Mouse (Mus musculus) midbrain, embryonic 12.5 days (tissue): ENCODE data around the gene Itpr2. TPM values are rescaled to one million over a fixed set of nuclear protein-coding genes. Genes with fewer than 3 reads are reported as not detected.

Source experiments
- ATAC-seq: fragments of 200-750 bp; cut with Nextera tagmentation; 2 replicates; pipeline ENCODE4 v1.8.0; 2017; ENCODE audit warnings: low read depth, moderate TSS enrichment, moderate library complexity; ENCODE audit not compliant: low FRiP score
- H3K27ac ChIP-seq: fragments of 300-500 bp; sonication (generic); replicated peaks from 2 replicates; pipeline ENCODE4 v1.5.1; 2016; ENCODE audit warnings: mild to moderate bottlenecking
- H3K27me3 ChIP-seq: fragments of 300-500 bp; sonication (generic); 2 replicates; pipeline ENCODE4 v1.6.1; 2016; ENCODE audit warnings: mild to moderate bottlenecking
- H3K36me3 ChIP-seq: fragments of 300-500 bp; sonication (generic); 2 replicates; pipeline ENCODE4 v1.6.1; 2016
- H3K4me1 ChIP-seq: fragments of 300-500 bp; sonication (generic); 2 replicates; pipeline ENCODE4 v1.6.1; 2016
- H3K4me2 ChIP-seq: fragments of 300-500 bp; sonication (generic); replicated peaks from 2 replicates; pipeline ENCODE4 v1.6.1; 2016; ENCODE audit warnings: mild to moderate bottlenecking, moderate library complexity
- H3K4me3 ChIP-seq: fragments of 300-500 bp; sonication (generic); 2 replicates; pipeline ENCODE4 v1.5.1; 2016; ENCODE audit warnings: mild to moderate bottlenecking
- H3K9ac ChIP-seq: fragments of 300-500 bp; sonication (generic); replicated peaks from 2 replicates; pipeline ENCODE4 v1.6.1; 2016; ENCODE audit warnings: mild to moderate bottlenecking, moderate library complexity
- H3K9me3 ChIP-seq: fragments of 300-500 bp; sonication (generic); 2 replicates; pipeline ENCODE4 v1.6.1; 2016; ENCODE audit warnings: mild to moderate bottlenecking
- WGBS: fragments of 180-500 bp; shearing (Covaris S2); methylation state at CpG from one replicate; pipeline ENCODE4 v1.1.7; 2016; 5-methylcytosine and 5-hydroxymethylcytosine counted together
- polyA plus RNA-seq: library from polyadenylated mRNA; unstranded; fragments of >200 nt; fragmentation: Nextera tagmentation; extraction: Ambion mirVana; gene quantifications from 2 replicates; pipeline ENCODE4 v1.2.1, GENCODE M21; 2016

The Itpr2 gene
- polyA plus RNA-seq, 1 experiment from 2014 or later, result 5.1 TPM

DNA sequence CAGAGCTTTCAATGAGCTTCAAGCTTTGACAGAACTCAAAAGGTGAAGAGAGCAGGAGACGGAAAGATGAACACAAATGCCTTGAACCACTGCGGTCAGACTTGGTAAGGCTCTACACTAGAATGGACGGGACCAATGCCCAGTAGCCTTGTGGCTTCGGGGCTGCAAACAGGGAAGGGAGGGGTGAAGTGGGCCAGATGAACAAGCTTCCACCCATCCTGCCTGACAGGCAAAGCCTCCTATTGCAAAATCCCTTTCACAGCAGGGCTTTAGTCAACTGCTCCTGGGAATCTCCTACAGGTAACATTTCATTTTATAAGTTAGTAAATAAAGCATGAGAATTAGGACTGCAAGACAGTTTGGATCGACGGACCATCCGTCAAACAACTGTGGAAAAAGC lies 70.2 kb downstream of the Itpr2 start:
- Histone ChIP-seq H3K9me3 (no peaks in the 10 kb centered on the region), H3K9ac (no peak overlapping the region), H3K4me1 (no peaks in the 10 kb centered on the region), H3K4me2 (no peak overlapping the region), H3K27me3 (no peaks in the 10 kb centered on the region), H3K36me3 (no peaks in the 10 kb centered on the region), H3K4me3 (no peak overlapping the region), H3K27ac (no peak overlapping the region)
- ATAC-seq, result no peak
- 85% methylated on average over 7 of the region's 7 CpGs for WGBS

DNA sequence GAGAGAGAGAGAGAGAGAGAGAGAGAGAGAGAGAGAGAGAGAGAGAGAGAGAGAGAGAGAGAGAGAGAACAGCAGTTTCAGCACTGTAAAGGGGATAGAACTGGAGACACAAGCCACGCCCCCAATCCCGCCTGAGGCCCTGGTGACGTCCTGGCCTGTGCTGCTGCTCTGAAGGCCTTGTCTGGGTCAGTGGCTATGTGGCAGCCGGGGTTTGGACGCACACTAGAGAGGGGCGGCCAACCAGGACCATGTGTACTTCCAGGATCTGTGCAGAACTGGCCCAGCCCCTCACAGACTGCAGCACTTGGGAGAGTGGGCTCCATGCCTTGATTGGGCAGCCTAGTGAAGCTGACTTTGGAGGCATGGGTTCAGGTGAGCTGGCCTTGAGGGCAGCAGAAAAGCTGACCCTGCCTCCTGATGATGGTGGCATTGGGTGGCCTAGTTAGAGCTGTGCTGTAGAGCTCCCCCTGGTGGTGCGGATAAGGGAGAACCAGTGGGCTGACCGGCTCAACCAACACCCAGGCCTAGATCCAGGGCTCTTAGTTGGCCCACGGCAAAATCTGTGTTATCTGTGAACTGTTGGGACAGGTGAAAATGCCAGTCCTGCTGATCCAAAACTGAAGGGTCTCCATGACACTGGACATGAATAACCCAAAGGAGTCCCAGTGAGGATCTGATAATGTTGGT lies 72.2 kb downstream of the Itpr2 start:
- no peaks in the 10 kb centered on the region for H3K27me3 ChIP-seq
- WGBS, result 65% methylated on average over 9 of the region's 9 CpGs
- H3K36me3 ChIP-seq, result no peaks in the 10 kb centered on the region
- H3K4me1 ChIP-seq, result no peaks in the 10 kb centered on the region
- no peak overlapping the region for H3K4me3 ChIP-seq
- no peak overlapping the region for H3K4me2 ChIP-seq
- no peak overlapping the region for H3K27ac ChIP-seq
- no peaks in the 10 kb centered on the region for H3K9me3 ChIP-seq
- peak; percentile 34; the same call in 1 of the 2 replicates for ATAC-seq
- H3K9ac ChIP-seq, result no peak overlapping the region

DNA sequence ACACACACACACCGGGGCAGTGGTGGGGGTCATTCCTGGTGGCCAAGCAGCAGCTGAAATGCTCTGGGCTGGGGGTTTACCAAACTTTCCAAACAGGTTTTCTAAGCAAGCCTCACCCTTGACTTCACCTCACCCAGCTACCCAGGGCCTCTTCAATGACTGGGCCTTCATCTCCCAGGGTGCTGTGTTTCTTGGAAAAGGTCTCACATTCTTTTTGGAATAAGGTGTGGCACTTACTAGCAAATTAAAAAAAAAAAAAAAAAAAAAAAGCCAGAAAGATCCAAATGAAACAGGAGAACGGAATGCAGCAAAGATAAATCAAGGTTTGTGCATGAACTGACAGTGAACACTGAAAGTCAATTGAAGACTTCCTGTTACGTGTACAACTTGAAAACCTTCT lies 77.2 kb downstream of the Itpr2 start:
- Histone ChIP-seq H3K27ac (no peak overlapping the region), H3K27me3 (no peaks in the 10 kb centered on the region), H3K4me3 (no peak overlapping the region), H3K9ac (no peak overlapping the region), H3K9me3 (no peaks in the 10 kb centered on the region), H3K4me2 (no peak overlapping the region), H3K36me3 (no peaks in the 10 kb centered on the region), H3K4me1 (no peaks in the 10 kb centered on the region; the same call in 1 of the 2 replicates)
- ATAC-seq, result no peak
- WGBS, result 91% methylated on average over 3 of the region's 3 CpGs

DNA sequence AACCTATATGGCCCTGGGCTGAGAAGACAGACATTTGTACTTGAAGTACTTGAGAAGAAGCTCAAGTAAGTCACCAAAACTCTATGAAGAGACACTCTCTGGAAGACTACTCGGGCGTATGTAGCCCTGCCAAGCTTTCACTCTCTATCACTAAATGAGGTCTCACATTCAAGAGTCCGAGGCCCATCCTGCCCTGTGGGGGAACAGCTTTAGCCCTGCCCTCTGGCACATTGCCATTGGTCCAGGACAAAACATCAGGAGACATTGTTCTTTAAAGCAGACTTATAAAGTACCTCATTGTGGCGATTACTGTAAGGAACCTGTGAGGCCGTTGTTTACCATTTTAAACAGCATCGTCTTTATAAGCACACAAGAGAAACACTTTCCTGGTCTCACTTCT lies 77.7 kb downstream of the Itpr2 start:
- ATAC-seq, result no peak
- Histone ChIP-seq H3K36me3 (no peaks in the 10 kb centered on the region), H3K27ac (no peak overlapping the region), H3K9me3 (no peaks in the 10 kb centered on the region), H3K4me2 (no peak overlapping the region), H3K9ac (no peak overlapping the region), H3K4me3 (no peak overlapping the region), H3K27me3 (no peaks in the 10 kb centered on the region), H3K4me1 (no peaks in the 10 kb centered on the region; the same call in 1 of the 2 replicates)
- 84% methylated on average over 6 of the region's 6 CpGs for WGBS

DNA sequence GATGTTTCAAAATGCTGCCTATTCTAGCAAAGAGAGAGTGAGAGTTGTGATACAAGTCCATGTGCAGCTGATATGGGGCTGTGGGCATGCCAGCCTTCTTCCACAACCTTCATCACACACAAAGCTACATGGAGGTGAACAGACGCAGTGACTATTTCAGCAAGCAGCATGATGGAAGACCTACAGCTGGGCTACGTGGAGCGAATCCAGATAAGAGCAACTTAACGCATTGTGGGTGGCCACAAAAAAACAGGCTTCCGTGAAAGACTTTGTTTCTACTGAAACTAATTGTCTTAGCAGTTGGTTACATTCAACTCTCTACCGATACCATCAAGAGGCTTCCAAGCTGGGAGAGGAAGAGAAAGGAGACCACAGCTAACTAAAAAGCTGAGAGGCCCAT lies 81.3 kb downstream of the Itpr2 start:
- H3K4me1 ChIP-seq, result no peaks in the 10 kb centered on the region; the same call in 1 of the 2 replicates
- H3K9me3 ChIP-seq, result no peaks in the 10 kb centered on the region
- WGBS, result 34% methylated on average over 6 of the region's 6 CpGs
- H3K4me3 ChIP-seq, result no peak overlapping the region
- no peak overlapping the region for H3K4me2 ChIP-seq
- H3K27ac ChIP-seq, result no peak overlapping the region
- ATAC-seq, result no peak
- no peak overlapping the region for H3K9ac ChIP-seq
- no peaks in the 10 kb centered on the region for H3K36me3 ChIP-seq
- H3K27me3 ChIP-seq, result no peaks in the 10 kb centered on the region

DNA sequence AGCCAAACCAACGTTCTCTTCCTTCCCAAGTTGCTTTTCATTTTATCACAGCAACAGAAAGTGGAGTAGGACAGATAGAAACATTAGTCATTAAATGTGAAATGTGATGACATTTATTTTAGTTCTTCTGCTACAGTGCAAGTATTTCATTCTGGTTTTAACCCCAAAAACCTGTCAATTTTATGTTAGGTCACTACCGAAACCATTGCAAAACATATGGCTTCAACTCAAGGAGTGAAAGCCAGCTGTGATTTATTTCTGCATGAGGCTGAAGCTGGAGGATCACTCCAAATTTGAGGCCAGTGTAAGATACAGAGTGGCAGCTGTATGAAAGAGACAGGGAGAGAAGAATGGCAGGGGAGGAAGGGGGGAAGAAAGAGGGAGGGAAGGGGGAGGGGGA lies 85.6 kb downstream of the Itpr2 start:
- peaks cover 10% of the 10 kb centered on the region for H3K4me1 ChIP-seq
- H3K4me2 ChIP-seq, result no peak overlapping the region
- H3K9me3 ChIP-seq, result no peaks in the 10 kb centered on the region
- H3K27me3 ChIP-seq, result no peaks in the 10 kb centered on the region
- H3K9ac ChIP-seq, result no peak overlapping the region
- no peak overlapping the region for H3K4me3 ChIP-seq
- H3K36me3 ChIP-seq, result no peaks in the 10 kb centered on the region
- no peak overlapping the region for H3K27ac ChIP-seq
- ATAC-seq, result no peak
- 84% methylated on average over 2 of the region's 2 CpGs for WGBS

DNA sequence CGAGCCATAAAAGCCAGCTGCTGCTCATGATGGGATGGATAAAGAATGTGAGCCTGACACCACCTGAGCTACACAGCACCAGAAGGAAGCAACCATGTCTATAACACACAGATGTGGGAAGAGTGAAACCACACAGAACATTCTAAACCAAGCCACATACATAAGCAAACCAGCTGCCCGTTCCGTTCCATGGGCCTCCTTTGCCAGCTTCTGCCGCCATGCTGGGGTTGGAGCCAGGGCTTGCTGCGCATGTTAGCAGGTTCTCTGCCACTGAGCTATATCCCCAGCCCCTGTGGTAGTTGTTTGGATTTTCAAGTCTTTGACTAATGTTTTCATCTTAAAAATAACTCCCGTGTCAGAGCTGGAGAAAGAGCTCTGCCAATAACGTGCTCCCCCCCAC lies 87.9 kb downstream of the Itpr2 start:
- H3K27me3 ChIP-seq, result no peaks in the 10 kb centered on the region
- ATAC-seq, result no peak
- no peak overlapping the region for H3K27ac ChIP-seq
- H3K9me3 ChIP-seq, result no peaks in the 10 kb centered on the region
- H3K36me3 ChIP-seq, result no peaks in the 10 kb centered on the region
- H3K4me2 ChIP-seq, result no peak overlapping the region
- peaks cover 16% of the 10 kb centered on the region; the same call in 1 of the 2 replicates for H3K4me1 ChIP-seq
- H3K9ac ChIP-seq, result no peak overlapping the region
- WGBS, result 79% methylated on average over 7 of the region's 7 CpGs
- H3K4me3 ChIP-seq, result no peak overlapping the region

DNA sequence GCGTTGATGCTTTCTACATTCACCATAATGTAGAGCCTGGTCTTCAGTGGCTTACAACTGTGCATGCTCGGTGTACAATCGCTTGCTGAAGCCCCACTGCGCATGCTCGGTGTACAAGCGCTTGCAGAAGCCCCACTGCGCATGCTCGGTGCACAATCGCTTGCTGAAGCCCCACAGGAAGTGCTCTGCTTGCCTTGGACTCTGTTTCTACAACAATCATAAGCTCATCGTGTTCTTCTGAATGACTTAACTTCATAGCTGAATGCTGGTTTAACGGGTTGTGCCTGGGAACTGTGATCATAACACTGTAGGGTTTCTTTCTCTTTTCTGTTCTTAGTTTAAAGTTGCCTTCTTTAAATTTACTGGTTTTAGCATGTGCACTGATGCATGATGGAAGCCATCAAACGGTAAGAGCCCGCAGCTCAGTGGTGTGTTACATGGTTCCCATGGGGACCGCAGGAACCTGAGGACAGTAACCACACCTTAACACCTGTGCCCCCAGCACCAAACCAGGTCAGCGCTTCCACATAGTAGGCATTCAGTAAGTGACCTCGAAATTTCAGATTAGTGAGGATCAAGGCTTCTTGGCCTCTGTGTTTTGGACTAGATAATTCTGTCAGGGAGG lies 90.5 kb downstream of the Itpr2 start:
- no peaks in the 10 kb centered on the region for H3K36me3 ChIP-seq
- no peak overlapping the region for H3K4me2 ChIP-seq
- WGBS, result 82% methylated on average over 16 of the region's 16 CpGs
- H3K4me3 ChIP-seq, result no peak overlapping the region
- H3K27me3 ChIP-seq, result no peaks in the 10 kb centered on the region
- no peaks in the 10 kb centered on the region for H3K9me3 ChIP-seq
- no peak overlapping the region for H3K9ac ChIP-seq
- H3K4me1 ChIP-seq, result peaks cover 16% of the 10 kb centered on the region; the same call in 1 of the 2 replicates
- ATAC-seq, result no peak
- H3K27ac ChIP-seq, result no peak overlapping the region

DNA sequence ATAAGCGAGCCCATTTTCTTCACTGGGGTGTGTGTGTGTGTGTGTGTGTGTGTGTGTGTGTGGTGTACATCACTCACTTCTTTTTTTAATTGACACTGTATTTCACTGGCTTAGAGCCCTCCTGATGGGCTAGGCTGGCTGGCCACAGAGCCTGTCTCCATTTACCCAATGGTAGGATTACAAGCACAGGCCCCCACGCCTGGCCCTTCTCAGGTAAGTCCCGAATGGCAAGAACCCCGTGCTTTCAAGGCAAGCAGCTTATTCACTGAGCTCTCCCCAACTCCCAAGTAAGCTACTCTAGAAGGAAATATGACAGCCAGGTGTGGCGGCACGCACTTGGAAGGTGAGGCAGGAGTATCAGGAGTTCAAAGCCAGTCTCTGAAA lies 91.6 kb downstream of the Itpr2 start:
- WGBS, result 79% methylated on average over 6 of the region's 6 CpGs
- no peaks in the 10 kb centered on the region for H3K27me3 ChIP-seq

DNA sequence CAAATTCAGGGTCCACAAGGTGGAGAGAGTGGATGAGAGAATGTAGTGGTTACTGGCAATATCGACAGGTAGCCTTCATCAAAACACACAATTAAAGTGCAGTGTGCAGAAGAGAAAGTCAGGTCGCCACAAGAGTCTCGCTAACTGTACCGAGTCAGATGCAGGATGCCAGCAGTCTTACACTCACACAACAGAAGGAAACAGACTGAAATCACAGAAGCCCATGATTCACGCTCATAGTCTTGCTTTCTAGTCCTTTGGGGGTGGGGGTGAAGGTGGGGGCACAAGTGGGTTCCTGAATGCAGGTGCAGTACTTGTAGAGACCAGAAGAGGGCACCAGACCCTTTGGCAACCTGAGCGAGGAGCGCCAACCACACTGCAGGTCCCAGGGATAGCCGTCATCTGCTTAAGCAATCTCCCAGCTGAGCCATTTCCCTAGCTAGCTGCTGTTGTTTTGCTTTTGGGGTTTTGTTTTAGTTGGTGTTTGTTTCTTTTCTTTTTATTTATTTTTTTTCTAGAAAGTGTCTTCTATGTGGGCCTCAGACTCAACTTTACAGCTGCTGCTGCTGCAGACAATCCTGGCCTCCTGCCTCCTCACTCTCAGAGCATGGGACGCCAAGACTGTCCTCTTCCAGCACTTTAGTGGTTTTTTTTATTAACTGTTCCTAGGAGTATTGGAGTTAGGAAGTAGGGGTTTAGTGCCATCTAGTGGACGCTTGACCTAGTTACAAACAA lies 92.2 kb downstream of the Itpr2 start:
- Histone ChIP-seq H3K9ac (no peak overlapping the region), H3K27ac (0 out of 2 replicates have a peak overlapping the region, but pooled peaks have one; percentile 27), H3K4me3 (no peak overlapping the region), H3K4me2 (peak overlapping the region; percentile 36), H3K27me3 (no peaks in the 10 kb centered on the region), H3K36me3 (no peaks in the 10 kb centered on the region), H3K9me3 (no peaks in the 10 kb centered on the region), H3K4me1 (peaks cover 16% of the 10 kb centered on the region; the same call in 1 of the 2 replicates)
- peak; percentile 79 for ATAC-seq
- WGBS, result 21% methylated on average over 10 of the region's 10 CpGs

More for the DNA sequence above, 91.6 kb downstream of the Itpr2 start:
- Histone ChIP-seq H3K4me2 (no peak overlapping the region), H3K9ac (no peak overlapping the region), H3K9me3 (no peaks in the 10 kb centered on the region), H3K4me3 (no peak overlapping the region), H3K4me1 (peaks cover 16% of the 10 kb centered on the region; the same call in 1 of the 2 replicates), H3K27ac (0 out of 2 replicates have a peak overlapping the region, but pooled peaks have one; percentile 27), H3K36me3 (no peaks in the 10 kb centered on the region)
- ATAC-seq, result no peak

DNA sequence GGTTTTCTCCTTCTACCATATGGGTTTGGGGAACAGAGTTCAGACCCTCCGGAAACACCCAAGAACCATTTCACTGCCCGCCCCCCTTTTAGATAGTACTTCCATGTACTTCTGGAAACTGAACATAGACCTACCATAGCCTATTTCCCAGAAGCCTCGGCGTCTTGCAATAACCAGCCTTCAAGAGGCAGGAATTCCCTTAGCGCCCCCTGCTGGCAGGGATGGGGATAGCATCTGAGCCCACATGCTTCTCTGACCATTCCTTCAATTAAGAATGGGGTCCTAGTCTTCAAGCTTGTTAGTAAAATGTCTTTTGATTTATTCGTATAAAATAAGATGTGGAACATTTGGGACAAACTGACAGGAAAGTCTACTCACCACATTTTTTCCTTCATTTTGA lies 96.6 kb downstream of the Itpr2 start:
- Histone ChIP-seq H3K27me3 (peaks cover 8% of the 10 kb centered on the region; the same call in 1 of the 2 replicates), H3K36me3 (no peaks in the 10 kb centered on the region), H3K9me3 (no peaks in the 10 kb centered on the region), H3K4me3 (no peak overlapping the region), H3K27ac (no peak overlapping the region), H3K4me2 (no peak overlapping the region), H3K9ac (no peak overlapping the region), H3K4me1 (peaks cover 12% of the 10 kb centered on the region; the same call in 1 of the 2 replicates)
- 53% methylated on average over 6 of the region's 6 CpGs for WGBS
- no peak for ATAC-seq

DNA sequence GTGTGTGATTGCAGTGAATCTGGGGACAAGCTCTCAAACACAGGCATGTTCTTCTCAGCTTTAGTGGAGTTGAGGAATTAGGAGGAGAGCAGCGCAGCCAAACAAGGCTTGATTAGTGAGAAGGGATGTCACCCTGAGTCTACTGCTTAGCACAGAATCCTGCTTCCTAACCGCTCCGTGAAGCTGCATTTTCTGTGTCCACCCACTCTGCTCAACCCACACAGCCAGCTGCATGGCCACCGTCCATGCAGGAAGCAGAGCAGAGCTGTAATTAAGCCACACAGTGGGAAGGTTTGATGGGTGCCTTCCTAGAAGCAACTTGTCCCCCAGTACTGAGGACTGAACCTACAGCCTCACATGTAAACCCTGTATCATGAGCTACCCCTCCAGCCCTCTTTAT lies 97.1 kb downstream of the Itpr2 start:
- H3K4me1 ChIP-seq, result peaks cover 9% of the 10 kb centered on the region; the same call in 1 of the 2 replicates
- no peak overlapping the region for H3K9ac ChIP-seq
- H3K27me3 ChIP-seq, result peaks cover 8% of the 10 kb centered on the region; the same call in 1 of the 2 replicates
- no peak overlapping the region for H3K4me2 ChIP-seq
- no peak for ATAC-seq
- H3K27ac ChIP-seq, result no peak overlapping the region
- no peak overlapping the region for H3K4me3 ChIP-seq
- no peaks in the 10 kb centered on the region for H3K36me3 ChIP-seq
- no peaks in the 10 kb centered on the region for H3K9me3 ChIP-seq
- WGBS, result 89% methylated on average over 4 of the region's 4 CpGs
